Mouse (Mus musculus) CD4-positive, CD25-positive, alpha-beta regulatory T cell, adult 4 months (primary cell): Measurements from ENCODE around the gene Plce1. TPM values are rescaled to one million over a fixed set of nuclear protein-coding genes. Genes with fewer than 3 reads are reported as not detected.

Source experiments
- ATAC-seq: one replicate; pipeline ENCODE4 v1.8.0; 2017
- polyA plus RNA-seq, 2 experiments: library from polyadenylated mRNA; unstranded; fragments of 100-300 nt; shearing (Covaris generic); gene quantifications; one replicate each; pipeline ENCODE4 v1.2.1; 2017

Plce1 gene
- polyA plus RNA-seq, 2 experiments from 2014 or later: 0.09 to 0.20 TPM

DNA sequence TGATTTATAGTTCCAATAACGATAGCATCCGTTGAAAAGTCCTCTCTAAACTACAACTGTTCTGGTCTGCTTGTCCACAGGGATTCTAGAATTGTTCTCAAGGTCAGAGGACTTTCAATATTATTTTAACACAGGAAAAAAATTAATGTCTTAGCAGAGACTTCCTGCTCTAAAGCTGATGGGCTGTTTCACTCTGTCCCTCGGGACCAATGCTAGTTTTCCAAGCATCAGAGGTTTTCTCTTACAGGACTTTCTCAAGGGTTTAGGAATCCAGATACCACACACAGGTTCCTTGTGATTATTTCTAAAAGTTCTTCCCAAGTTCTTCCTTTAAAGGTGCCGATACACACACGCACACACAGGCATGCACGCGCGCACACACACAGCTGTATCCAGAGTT is 263.6 kb downstream of the Plce1 start:
- ATAC-seq: no peak

DNA sequence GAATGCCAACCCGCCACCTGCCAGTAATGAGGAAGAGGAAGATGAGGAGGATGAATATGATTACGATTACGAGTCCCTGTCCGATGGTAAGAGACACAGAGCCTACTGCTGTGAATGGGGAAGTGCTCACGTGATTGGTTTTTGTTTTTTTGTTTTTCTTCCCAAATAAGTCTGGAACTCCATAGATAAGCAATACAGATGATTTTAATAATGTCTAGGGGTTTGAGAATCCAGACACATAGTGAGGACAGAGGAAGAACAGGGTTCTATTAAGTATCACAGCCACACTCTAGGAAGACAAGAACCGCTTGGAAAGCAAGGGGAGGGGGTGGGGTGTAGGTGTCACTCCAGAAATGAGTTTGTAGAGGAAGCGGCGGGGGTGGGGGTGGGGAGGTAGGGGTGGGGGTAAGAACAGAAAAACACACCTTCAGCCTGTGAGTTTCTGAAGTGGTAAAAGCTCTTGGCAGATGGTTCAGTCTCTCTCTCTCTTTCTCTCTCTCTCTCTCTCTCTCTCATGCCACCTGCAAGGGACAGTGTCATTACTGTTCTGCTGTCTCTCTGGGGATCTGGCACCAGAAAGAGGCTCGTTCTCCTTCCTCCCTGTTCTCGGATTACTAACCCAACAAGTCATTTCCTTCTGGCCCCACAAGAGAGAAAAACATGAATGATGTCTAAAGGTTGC is 265.0 kb downstream of the Plce1 start:
- ATAC-seq: no peak

DNA sequence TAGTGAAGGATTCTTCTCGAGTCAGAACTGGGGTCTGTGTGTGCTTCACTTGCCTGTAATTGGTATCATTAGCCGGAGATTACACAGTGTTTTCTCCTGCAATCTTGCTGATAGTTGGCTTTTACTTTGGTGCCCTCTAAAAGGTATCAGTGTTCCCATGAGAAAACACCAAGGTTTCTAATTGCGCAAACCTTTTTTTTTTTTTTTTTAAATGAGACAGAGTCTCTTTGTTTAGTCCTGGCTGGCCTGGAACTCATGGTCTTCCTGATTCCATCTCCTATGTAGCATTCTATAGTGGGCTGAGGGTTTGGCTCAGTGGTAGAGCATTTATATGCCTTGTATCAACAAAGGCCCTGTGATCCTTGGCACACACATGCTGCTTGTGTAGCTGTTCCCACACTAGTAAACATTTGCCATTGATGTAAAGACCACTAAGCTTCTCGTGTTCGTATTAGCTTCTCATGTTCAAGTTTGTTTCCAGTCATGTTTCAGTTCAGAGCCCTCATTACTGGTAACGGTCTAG is 265.6 kb downstream of the Plce1 start:
- no peak for ATAC-seq

DNA sequence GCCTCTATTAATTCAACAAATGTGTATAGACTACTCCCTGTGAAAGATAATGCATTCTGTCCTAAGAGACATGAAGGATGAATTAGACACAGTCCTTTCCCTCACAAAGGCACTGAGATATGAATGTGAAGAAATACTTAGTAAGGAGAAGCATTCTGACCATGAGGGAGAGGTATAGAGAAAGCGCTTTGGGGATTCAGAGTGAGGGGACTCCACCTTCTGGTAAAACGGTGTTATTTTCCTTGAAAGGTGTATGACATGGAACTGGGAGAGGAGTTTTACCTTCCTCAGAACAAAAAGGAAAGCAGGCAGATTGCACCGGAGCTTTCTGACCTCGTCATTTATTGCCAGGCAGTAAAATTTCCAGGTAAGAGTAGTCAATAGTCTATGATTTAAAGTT is 269.3 kb downstream of the Plce1 start:
- ATAC-seq: no peak

DNA sequence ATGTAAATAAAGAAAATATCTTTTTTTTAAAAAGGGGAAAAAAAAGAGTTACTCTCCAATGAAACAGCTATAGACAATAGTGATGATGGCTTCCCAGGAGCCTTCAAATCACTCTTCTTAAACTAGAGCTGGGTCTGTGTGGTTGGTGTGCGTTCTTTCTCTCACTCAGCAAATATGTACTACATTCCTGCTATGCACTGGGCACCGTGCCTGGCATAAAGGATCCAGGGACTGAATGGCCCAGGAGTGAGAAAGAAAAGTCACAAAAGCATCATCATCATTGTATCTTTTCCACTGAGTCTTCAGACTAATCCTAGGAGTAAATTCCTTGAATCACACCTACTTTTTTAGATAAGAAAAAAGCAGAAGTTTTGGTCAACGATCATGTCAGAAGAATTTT is 276.3 kb downstream of the Plce1 start:
- ATAC-seq: no peak

DNA sequence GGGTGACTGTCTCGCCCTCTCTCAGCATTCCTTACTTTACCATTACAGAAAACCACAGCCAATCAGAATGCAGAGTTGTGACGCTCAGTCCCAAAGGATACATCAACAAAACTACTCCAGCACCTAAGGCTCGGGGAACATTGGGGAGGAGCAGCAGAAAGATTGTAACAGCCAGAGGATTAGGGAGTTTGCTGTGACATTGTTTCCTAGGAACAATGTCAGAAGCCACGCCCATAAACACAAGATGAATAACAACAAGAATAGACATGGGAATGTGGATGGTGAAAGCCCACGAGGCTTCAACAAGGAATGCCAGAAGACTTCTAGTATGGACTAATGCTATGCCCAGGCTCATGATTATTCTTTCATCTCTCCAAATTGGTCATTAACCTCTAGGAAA is 277.1 kb downstream of the Plce1 start:
- ATAC-seq: no peak

DNA sequence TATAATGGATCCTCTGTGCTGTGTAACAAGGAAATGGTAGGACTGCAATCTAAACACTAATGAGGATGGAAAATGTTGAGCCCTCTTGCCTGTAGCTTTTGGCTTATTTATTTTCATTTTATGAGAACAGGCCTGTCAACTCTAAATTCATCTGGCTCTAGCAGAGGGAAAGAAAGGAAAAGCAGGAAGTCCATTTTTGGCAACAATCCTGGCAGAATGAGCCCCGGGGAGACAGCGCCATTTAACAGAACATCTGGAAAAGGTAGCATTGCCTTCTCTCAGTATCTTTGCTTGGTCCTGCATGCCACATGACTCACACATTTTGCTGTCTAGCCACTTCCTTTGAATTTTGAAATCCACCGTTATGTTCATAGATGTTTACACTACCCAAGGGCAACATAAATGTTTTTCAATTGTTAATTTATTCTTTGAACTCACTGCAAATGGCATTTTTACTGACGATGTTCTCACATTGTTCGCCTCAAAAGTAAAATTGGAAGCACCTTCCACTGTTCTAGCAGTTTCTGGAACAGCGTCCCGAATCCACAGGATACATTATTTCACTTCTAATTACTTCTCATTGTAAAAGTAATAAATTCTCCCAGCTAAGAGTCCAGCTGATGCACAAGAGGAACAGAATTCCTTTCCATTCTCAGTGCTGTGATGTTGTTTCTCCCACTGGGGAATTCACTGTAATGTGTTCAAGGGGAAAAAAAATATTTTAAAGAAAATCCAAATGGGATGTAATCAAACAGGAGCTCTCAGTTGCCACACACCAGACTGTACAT is 278.0 kb downstream of the Plce1 start:
- ATAC-seq: no peak

DNA sequence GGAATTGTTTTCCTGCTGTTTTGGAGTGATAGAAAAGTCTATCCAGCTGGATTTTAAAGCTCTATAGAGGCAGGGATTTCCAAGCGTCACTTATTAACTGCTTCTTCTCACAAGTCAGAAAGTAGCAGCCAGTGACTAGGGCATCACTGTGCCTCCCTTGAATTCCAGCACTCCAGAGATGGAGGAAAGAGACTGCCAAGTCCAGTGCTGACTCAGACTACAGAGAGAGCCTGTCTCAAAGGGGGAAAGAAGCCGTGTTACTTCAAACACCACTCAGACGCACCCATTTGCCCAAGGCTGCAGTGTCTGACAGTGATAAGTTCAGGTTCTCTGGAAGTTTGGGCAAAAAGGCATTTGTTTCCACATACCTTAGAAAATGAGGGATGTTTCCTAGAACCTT is 279.5 kb downstream of the Plce1 start:
- ATAC-seq: no peak

DNA sequence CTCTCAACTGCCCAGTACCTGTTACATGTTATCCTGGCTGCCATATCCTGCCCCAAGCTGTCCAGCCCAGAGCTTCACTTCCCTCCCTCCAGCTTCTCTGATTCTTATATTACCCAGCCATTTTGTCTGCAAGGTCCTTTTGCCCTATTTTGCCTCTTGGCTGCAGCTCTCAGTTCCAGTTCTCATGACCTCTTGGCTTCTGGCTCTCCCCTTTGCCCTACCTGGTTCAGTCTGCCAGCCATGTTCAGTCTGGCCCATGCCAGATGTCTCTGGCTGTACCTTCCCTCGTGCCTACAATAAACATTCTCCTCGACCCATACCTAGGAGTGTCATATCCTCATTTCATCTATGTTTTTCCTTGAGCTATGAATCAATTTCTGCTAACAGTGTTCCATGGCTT is 285.4 kb downstream of the Plce1 start:
- no peak for ATAC-seq

DNA sequence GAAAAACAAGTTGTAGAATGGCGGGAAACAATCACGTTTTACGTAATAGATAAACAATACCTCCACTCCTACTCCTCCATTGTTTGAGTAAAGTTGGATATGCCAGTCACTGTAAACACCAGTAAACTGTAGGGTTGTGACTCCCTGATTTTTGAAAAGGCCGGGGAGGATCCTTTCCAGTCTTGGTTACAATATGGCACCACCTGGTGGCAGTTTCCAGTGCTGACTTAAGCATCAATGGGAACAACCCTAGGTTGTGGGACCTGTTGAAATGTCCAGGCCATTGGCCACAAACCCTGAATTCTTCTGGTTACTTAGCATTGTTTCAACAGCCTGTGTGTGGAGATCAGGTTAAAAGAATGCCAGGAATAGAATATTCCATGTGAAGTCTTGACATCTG is 294.6 kb downstream of the Plce1 start:
- no peak for ATAC-seq

DNA sequence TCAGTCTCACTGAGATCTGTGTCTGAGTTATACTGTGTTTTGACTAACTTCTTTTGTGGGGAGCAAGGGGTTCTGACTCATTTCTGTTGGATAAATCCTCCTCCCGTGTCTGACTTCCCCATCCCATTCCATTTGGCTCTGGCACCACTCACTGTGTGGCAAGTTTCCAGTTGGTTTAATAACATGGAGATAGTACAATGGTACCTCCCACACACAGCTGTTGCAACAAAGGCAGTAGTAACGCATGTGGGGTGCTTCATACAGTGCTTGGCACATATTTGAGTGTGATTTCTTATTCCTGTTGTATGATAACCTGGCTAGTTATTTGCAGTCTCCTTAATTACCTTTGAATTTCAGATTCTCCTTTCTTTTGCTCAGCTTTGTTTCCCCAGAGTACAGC is 297.9 kb downstream of the Plce1 start:
- ATAC-seq: no peak

DNA sequence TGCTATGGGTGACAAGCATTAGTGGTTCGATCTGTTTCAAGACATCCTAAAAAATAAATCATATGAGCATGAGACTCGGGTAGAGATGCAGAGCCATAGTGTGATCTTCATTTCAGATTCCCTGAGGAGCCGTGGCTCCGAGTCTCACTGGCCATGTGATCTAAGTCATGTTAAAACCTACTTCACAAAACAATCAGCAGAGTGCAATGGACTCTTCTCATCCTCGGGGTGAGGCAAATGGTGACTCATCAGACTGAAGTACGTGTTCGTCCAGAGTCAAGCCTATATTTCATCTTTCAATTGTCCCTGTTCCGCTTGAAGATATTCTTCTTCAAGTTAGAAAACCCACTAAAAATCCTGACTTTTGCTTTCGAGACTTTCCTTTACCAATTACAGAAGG is 302.6 kb downstream of the Plce1 start:
- no peak for ATAC-seq

DNA sequence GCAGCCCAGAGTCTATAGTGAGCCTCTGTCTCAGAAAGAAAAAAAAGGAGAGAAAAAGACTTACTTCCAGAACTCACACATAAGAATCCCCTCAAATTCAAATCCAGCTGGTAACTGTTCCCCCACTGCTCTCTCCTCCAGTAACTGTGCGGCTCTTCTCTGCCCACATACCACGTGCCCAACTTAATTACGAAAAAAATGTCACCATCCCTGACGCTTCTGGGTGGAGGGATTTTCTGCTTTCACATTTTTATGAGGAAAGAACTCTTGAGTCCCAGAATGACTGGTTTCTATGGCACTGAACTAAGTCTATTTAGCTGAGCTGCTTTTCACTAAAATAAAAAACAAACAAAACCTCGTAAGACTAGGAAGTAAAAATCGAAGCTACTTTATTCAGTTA is 306.8 kb downstream of the Plce1 start:
- ATAC-seq: no peak

DNA sequence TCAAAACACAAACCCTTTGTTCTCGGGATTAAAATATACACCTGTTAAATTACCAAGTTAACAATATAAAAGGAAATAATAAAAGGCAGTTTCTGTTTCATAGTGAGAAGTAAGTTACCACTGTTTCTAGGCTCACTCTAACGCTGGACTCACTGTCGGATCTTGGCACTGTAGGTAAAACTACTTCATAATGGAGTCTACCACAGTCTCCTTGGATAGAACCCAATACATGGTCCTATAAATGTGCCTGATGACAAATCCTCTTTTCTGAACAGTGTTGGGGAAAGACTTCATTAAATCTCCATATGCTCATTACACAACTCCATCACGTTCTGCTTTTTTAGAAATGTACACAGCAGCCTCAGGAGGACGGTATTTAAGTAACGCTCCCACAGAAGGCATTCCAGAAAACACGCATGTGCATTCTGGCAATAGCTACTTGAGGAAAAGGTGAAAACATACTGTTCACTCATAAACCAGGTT is 312.7 kb downstream of the Plce1 start:
- no peak for ATAC-seq

DNA sequence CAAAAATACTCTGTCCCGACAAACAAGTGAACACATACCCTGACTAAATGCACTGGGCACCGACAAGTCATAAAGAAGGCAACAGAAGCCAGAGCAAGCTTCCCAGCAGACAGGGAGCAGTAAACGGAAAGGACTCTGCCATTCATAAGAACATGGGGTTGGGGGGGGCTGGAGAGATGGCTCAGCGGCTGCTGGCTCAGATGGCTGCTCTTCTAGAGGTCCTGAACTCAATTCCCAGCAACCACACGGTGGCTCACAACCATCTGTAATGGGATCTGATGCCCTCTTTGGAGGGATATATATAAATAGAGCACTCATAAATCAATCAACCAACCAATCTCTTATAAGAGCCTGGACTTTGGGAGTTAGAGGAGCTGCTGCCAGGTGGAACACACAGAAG is 315.6 kb downstream of the Plce1 start:
- no peak for ATAC-seq

DNA sequence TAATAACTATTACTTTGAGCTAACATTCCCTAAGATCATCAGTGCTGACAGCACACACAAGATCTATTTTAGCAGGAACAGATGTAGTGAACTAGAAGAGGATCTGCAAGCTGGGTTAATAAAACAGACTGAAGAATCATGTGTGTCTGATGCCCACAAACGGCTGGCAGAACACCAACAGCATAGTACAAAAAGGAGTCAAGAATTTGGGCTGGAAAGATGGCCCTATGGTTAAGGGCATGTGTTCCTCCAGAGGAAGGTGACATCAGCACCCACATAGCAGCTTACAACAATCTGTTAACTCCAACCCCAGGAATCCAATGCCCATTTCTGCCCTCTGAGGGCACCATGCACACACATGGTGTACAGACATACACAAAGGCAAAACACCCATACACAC is 317.4 kb downstream of the Plce1 start:
- no peak for ATAC-seq

DNA sequence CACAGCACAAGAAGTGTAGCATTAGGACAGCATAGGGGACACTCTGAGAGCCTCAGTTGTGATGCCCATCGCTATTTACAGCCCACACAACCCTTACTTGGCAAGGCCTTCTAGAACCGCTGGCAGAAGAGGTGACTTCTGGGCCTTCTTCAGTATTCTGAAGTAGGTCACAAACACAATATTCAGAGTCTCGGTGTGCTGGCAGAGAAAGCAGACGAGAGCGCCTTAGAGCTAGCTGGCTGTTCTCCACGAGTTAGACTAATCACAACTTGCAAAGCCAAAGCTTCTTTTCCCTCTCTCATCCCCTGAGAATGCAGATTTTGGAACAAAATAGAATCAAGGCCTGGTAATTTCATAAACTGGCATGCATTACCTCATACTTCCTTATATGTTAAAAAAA is 317.9 kb downstream of the Plce1 start:
- no peak for ATAC-seq

DNA sequence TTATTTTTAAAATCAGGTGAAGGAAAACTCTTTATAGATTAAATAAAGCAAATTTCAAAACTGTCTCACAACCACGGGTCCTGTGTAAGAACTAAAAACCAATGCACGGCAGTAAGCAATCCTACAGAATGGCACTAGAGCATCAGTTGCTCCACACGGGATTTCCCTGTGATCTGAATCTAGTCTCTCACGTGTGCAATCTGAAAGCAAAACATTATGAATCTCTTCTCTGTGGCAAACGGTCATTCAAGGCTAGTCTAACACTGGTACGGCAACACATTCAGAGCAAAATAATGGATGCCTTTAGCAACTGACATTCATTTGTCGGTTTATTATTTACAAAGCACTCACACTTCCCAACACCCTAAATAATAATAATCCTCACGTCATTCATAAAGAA is 337.3 kb downstream of the Plce1 start:
- no peak for ATAC-seq

DNA sequence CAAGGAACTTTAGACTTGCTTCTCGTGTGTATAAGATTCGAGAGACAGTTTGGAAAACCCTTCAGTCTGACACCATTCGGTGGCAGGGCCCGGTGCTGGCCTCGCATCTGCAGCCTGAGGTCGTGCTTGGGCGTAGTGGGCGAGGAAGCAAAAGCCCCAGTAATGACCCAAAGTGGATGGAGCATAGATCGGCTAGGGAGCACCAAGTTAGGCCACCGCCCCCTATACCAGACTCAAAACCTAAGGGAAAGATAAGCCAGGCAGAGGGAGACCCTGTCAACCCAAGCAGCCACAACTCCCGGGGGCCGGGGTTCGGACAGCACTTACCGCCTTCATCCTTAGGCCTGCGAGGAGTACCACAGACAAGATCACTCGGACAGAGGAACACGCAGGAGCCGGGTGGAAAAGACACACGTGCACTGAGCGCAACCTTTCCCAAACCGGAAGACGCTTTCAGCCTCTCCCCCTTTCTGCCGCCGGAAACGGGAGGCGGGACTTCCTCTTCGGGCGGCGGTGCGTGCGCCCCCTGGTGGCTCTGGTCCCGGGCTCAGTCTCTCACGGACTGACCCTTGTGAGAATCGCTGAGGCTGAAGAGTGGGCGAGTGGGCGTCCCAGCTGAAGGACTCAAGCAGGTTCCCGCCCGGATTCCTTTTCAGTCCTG is 338.0 kb downstream of the Plce1 start, which contains the start of gene Noc3l:
TSS of gene Noc3l (minus strand) at position 472 of the 661 bp plus-strand sequence.
- ATAC-seq: peak; percentile 97

DNA sequence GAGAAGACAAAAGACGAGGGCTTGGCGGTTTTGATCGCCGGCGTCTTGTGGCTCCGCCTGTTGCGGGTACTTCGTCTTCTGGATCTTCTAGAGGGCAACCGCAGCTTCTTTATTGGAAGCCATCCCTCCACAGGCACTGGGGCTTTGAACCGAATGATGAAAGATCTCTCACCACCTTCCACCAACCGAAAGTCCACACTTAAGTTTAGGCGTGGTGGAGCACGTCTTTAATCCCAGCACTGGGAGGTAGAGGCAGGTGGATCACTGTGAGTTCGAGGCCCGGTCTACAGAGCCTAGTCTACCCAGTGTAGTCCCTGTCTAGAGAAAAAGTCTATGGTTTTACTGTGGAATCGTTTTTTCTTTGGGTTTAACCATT is 338.5 kb downstream of the Plce1 start:
- peak; percentile 72 for ATAC-seq

DNA sequence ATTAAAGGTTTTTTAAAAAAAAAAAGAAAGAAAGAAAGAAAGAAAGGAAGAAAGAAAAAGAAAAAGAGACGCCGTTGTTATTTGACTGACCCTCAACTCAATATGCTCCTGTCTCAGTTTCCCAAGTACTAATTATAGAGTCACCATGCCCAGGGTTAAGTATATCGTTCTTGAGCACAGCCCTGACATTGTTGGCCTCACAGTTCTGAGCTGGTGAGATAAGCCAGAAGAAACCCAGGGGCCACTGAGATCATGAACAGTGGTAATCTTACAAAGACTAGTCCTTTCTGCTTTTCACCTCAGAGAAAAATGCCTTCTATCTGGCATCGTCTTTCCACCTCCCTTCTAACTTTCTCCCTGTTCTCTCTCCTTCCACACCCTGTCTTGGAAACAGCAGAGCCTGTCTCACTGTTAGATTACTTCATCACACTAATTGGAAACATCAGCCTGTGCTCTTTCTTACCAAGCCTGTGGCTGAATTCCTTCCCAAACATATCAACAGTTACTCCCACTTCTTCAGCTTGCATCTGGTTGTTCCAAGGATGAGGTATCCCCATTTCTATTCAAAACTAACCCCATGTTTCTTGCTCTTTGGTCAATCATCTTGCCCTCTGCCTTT is 339.4 kb downstream of the Plce1 start:
- ATAC-seq: no peak

DNA sequence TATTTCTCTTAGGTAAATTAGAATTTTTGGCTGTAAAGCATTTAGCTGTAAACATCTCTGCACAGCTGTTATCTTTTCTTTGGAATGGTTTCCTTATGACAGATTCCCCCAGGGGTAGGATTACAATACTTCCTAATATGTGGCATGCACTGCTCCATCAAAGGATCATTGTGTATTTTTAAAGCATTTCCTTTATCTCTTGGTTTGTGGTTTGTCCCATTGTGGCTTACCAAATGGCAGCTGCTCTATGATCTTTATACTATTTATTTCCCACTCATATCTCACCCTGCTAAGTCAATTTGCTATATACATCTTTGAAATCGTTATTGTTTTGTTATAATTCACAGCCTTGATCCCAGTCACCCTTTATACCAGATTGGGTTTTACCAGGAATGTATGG is 352.3 kb downstream of the Plce1 start:
- no peak for ATAC-seq
